Mouse (Mus musculus) lung, adult 2 months (tissue): ENCODE results near the gene Fbxo36.

ENCODE experiments used
- CTCF ChIP-seq: fragments of 200-500 bp; IDR thresholded peaks from 2 replicates; pipeline ENCODE4 v1.5.1; 2011; ENCODE audit warnings: mild to moderate bottlenecking, low read length, control low read depth; ENCODE audit not compliant: insufficient read depth
- POLR2A ChIP-seq: fragments of 200-500 bp; IDR thresholded peaks from 2 replicates; pipeline ENCODE4 v1.6.1; 2011; ENCODE audit warnings: low read depth, mild to moderate bottlenecking, control low read depth, low read length, borderline replicate concordance; ENCODE audit errors: extremely low read depth

GRCm38 (mm10) chr1:84791393-84791792 is 48.2 kb upstream of the Fbxo36 start:
- TF ChIP-seq CTCF: no peak
- TF ChIP-seq POLR2A: no peak
